Mouse (Mus musculus) layer of hippocampus, adult 11-12 months (tissue): ENCODE measurements at regions not wholly inside any gene's neighbourhood (a gene's known extent, or its start where the extent isn't known, plus 50 kb on each side); places are given as distances from the start of the nearest gene placed in this dataset.

Experiments used
- DNase-seq: peaks from one replicate; pipeline ENCODE4 v3.0.0; 2022; ENCODE audit warnings: low spot score

- peak; percentile 77 for DNase-seq
Measured at GRCm38 (mm10) chr15:45453797-45454196, 5319.6 kb downstream of the 9330182O14Rik start.

GRCm38 (mm10) chr15:45470425-45470824, 5336.3 kb downstream of the 9330182O14Rik start:
- DNase-seq = no peak

GRCm38 (mm10) chr15:45473191-45473590, 5339.0 kb downstream of the 9330182O14Rik start:
- DNase-seq = no peak

- no peak for DNase-seq
Measured at GRCm38 (mm10) chr15:45510271-45510670, 5376.1 kb downstream of the 9330182O14Rik start.
